ENCODE assay signal across 26 mouse cellular contexts in genomic region chr16:86701700-86702099, GRCm38 (mm10).
"Had no signal": no experiment of that assay in that cellular context is flagged by ENCODE, and none has a peak within 500 bp of the region (broad histone marks: within the 10 kb centered on the region; RNA-seq: fewer than 3 reads in every experiment).

No protein-coding gene starts in this region.

- H3K36me3 ChIP-seq: intestine, embryonic 15.5 days; limb, embryonic 12.5 days; limb, embryonic 15.5 days; neural tube, embryonic 12.5 days; neural tube, embryonic 15.5 days had no signal

- H3K4me2 ChIP-seq: intestine, embryonic 15.5 days; limb, embryonic 12.5 days; limb, embryonic 15.5 days; liver, embryonic 11.5 days; lung, embryonic 14.5 days; midbrain, embryonic 11.5 days; neural tube, embryonic 12.5 days; neural tube, embryonic 15.5 days had no signal

- H3K27me3 ChIP-seq: intestine, embryonic 15.5 days; limb, embryonic 12.5 days; limb, embryonic 15.5 days; megakaryocyte, embryonic 14.5 days; neural tube, embryonic 12.5 days; neural tube, embryonic 15.5 days had no signal

- ATAC-seq: intestine, embryonic 15.5 days; liver, postnatal 0 days; lung, postnatal 0 days had no signal

- DNase-seq: kidney, adult 2 months; kidney, postnatal 14 days; layer of hippocampus, postnatal 36 days; left cerebral cortex, postnatal 4 days; liver, postnatal 0 days; lung, embryonic 14.5 days; lung, postnatal 36 days; midbrain, embryonic 14.5 days; right cerebral cortex, adult 18-20 months; right cerebral cortex, postnatal 14 days; right cerebral cortex, postnatal 4 days; thymus, adult 2 months; thymus, postnatal 14 days; thymus, postnatal 4 days had no signal

- H3K9ac ChIP-seq: intestine, embryonic 15.5 days; limb, embryonic 12.5 days; limb, embryonic 15.5 days; liver, embryonic 14.5 days; liver, postnatal 0 days; lung, embryonic 14.5 days; neural tube, embryonic 12.5 days; neural tube, embryonic 15.5 days had no signal

- H3K27ac ChIP-seq: intestine, embryonic 15.5 days; left cerebral cortex, adult 2 months; limb, embryonic 12.5 days; limb, embryonic 15.5 days; liver, embryonic 14.5 days; neural tube, embryonic 12.5 days; neural tube, embryonic 15.5 days; stomach, postnatal 0 days had no signal

- H3K4me1 ChIP-seq: intestine, embryonic 15.5 days; limb, embryonic 12.5 days; limb, embryonic 15.5 days; megakaryocyte, embryonic 14.5 days; neural tube, embryonic 12.5 days; neural tube, embryonic 15.5 days had no signal

- H3K4me3 ChIP-seq: intestine, embryonic 15.5 days; left cerebral cortex, adult 2 months; limb, embryonic 12.5 days; limb, embryonic 15.5 days; megakaryocyte, embryonic 14.5 days; neural tube, embryonic 12.5 days; neural tube, embryonic 15.5 days had no signal

- H3K9me3 ChIP-seq: intestine, embryonic 15.5 days; limb, embryonic 12.5 days; limb, embryonic 15.5 days; megakaryocyte, embryonic 14.5 days; neural tube, embryonic 12.5 days; neural tube, embryonic 15.5 days had no signal
